Mouse (Mus musculus) pancreas, adult 10 weeks (tissue): ENCODE data around the gene Olfr913. TPM values are rescaled to one million over a fixed set of nuclear protein-coding genes. Genes with fewer than 3 reads are reported as not detected.

Source experiments
- polyA plus RNA-seq: library from polyadenylated mRNA; stranded (reverse); fragments of 350-450 nt; fragmentation: Illumina TruSeq; extraction: RNeasy Lipid Tissue Mini Kit (QIAGEN cat#74804); gene quantifications from one replicate; pipeline ENCODE4 v1.2.3, GENCODE M21; 2015; ENCODE audit warnings: low read depth, low replicate concordance; ENCODE audit not compliant: insufficient read depth

The Olfr913 gene
- polyA plus RNA-seq = not detected

DNA sequence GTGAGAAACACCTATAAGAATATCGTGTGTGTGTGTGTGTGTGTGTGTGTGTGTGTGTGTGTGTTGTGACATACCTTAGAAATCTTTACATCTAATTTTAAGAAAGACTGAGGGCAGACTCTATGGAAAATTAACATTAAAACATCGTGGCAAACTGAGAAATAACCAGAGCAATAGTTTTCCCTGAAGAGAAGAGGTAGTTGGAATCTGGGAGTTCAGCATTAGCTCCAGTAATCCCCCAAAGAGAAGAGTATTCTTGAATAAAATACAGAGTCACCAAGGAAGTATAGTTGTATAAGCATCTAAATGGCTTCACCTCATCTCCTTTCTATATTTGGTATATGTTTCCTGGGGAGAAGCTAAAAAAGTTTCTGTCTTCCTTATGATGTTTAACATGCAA lies at the start of gene Olfr913:
Gene Olfr913, plus strand, starts transcription at position 301 of the 400 bp plus-strand sequence.

DNA sequence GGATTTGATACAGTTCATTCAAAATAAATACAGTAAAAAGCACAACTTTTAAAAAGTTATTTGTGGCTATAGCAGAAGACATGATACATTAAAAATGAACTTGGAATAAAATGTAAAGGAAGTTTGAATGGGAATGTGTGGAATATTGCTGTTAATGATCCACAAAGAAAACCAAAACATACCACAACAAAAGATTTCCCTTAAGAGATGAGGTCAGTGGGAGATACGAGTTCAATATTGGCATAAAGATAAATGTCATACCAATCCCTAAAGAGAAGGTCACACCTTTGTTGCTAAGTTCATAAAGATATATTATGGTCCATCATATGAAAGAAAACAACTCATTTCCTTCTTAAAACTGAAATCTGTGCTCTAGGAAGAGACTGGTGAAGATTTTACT lies 12.7 kb upstream of the Olfr913 start, which contains the start of gene Olfr912:
Gene Olfr912, plus strand, starts transcription at position 301 of the 400 bp plus-strand sequence.

DNA sequence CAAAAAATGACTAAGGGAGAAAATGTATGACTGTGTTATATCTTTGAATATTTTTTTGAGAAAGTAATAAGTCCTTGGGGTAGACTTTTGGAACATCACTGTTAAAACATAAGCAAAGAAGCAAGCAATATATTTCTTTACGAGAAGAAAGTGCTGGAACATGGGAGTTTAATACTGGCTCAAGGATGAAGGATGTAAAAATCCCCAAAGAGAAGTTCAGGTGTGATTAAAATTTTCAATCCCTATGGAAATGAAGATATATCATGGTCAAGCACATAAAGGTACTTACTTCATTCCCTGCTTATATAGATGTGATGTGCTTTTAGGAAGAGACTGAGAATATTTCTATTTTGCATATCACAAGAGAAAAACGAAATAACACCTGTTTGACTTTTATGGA lies 12.2 kb downstream of the Olfr913 start, which contains the start of gene Olfr914:
Gene Olfr914, plus strand, starts transcription at position 301 of the 400 bp plus-strand sequence.

Other genes starting within 250 kb of the Olfr913 start
- not detected for gene Olfr898, start 244.3 kb upstream of the Olfr913 start, polyA plus RNA-seq
- gene Olfr250, start 225.9 kb upstream of the Olfr913 start, polyA plus RNA-seq = not detected
- not detected for gene Olfr251, start 215.7 kb upstream of the Olfr913 start, polyA plus RNA-seq
- gene Olfr147, start 191.1 kb upstream of the Olfr913 start, polyA plus RNA-seq = not detected
- not detected for gene Olfr901, start 163.3 kb upstream of the Olfr913 start, polyA plus RNA-seq
- not detected for gene Olfr902, start 145.1 kb upstream of the Olfr913 start, polyA plus RNA-seq
- not detected for gene Olfr904, start 129.6 kb upstream of the Olfr913 start, polyA plus RNA-seq
- not detected for gene Olfr905, start 121.7 kb upstream of the Olfr913 start, polyA plus RNA-seq
- gene Olfr906, start 105.7 kb upstream of the Olfr913 start, polyA plus RNA-seq = not detected
- not detected for gene Olfr907, start 97.0 kb upstream of the Olfr913 start, polyA plus RNA-seq
- not detected for gene Olfr911-ps1, start 71.2 kb upstream of the Olfr913 start, polyA plus RNA-seq
- not detected for gene Olfr910, start 54.9 kb upstream of the Olfr913 start, polyA plus RNA-seq
- gene Olfr912, start 12.6 kb upstream of the Olfr913 start, polyA plus RNA-seq = not detected
- gene Olfr914, start 12.3 kb downstream of the Olfr913 start, polyA plus RNA-seq = not detected
- gene Olfr916, start 67.1 kb downstream of the Olfr913 start, polyA plus RNA-seq = not detected
- not detected for gene Olfr917, start 73.1 kb downstream of the Olfr913 start, polyA plus RNA-seq
- not detected for gene Olfr918, start 81.8 kb downstream of the Olfr913 start, polyA plus RNA-seq
- not detected for gene Olfr919, start 110.9 kb downstream of the Olfr913 start, polyA plus RNA-seq
- gene Vwa5a, start 125.5 kb downstream of the Olfr913 start, polyA plus RNA-seq = 11.3 TPM
- gene Olfr920, start 159.5 kb downstream of the Olfr913 start, polyA plus RNA-seq = not detected
- gene Olfr921, start 180.3 kb downstream of the Olfr913 start, polyA plus RNA-seq = not detected
- not detected for gene Olfr922, start 221.9 kb downstream of the Olfr913 start, polyA plus RNA-seq
- not detected for gene Olfr923, start 233.8 kb downstream of the Olfr913 start, polyA plus RNA-seq